Mouse (Mus musculus) cerebellum, adult 18-20 months (tissue): ENCODE results near the gene Dhx29.

Experiments used
- DNase-seq, 2 experiments: peaks; one replicate each; pipeline ENCODE4 v3.0.0; 2021

Gene Dhx29

DNA sequence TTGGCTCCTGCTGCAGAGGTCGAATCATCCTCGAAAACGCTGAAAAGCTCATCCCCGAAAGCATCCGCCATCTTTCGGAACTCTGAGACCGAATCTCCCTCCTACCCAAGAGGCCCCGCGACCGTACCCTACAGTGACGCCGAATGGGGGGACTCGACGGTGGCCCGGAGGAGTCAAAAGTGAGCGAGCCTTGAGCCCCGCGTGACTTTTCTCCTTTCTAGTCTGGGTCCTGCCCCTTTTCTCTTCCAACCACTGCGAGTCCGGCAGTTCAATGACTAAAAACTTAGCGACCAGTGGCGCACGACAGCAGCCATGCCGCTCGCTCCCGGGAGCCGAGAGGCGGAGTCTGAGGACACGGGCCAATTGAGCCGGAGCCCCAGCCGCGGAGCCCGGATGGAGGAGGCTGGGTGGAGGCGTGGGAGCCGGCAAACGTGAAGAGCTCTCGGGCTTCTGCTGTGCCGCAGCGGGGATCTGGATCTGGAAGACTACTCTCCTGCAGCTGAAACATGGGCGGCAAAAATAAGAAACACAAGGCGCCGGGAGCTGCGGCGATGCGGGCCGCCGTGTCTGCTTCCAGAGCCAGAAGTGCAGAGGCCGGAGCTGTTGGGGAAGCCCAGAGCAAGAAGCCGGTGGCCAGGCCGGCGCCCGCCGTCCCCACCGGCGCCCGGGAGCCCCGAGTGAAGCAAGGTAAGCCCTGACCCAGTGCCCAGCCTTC is at the start of gene Dhx29, which contains the start of gene Mtrex:
Gene Dhx29 (plus strand): TSS at position 168 of the 715 bp plus-strand sequence.
Gene Mtrex (minus strand): TSS at position 112 of the 715 bp plus-strand sequence.
- peak; percentile 98 to 99 for DNase-seq

DNA sequence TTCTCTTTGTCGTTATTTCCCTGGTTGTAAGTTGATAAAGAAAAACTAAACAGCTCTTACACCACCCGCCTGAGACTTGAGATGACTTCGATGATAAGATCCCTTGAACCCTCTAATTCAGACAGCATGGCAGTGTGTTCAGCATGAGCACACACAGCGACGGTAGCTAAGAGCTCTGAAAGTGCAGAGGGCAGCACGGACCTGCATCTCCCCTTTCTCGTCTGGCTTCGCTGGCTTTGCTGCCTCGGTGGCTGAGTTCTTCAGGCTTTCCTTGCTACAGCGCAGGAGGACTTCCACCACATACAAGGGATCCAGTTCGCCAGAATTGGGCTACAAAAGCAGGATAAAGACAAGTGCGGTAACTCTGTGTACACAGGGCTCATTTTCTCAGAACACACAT is 40.0 kb upstream of the Dhx29 start:
- no peak for DNase-seq

DNA sequence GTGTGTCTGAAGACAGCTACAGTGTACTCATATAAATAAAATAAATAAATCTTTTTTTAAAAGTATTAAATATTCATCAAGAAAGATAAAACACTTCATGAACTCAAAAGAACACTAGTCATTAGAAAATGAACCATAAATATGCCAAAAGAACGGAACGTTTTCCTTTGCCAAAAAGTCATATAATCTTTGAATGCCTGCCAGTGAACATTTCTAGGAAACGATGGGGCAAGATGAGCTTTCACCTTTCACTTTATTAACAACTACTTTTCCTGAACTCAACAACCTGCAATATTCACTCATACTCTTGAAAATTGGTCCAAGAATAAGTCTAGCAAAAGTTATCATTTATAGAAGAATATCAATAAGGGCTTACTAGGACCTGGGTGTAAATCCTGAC is 25.1 kb upstream of the Dhx29 start:
- DNase-seq = no peak

DNA sequence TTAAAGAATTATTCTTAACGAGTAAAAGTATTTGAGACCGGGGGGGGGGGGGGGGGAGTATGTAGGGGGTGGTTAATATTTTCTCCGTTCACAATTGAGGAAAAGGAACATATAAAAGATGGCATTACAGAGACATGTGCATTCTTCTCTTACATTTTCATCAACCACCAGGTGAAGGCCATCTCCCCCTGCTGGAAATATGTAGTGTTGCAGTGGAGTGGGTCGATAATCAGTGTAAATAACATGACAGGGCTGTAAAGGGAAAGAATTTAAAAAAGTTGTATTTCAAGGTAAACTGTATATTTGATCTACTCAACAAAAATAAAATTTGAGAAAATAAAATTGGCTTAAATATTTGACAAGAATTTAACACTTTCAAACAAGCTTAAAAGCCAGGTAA is 17.6 kb upstream of the Dhx29 start:
- peak; percentile 24 to 25 for DNase-seq

DNA sequence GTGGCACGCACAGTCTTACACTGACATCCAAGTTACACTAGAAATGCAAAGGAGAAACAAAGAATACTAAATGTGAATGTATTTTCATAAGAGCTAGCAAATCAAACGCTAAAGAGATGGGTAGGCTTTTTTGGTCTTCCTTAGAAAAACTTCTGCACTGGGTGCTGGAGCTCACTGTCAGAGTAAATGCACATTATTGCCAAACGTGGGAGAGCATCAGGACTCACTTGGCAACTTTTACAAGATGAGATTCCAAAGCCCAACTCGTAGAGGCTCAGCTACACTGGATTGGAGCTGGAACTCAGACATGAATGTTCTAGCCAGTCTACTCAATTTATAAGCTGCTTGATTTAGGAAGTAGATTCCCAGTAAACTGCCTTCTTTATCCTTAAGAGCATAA is 16.8 kb upstream of the Dhx29 start:
- no peak for DNase-seq

DNA sequence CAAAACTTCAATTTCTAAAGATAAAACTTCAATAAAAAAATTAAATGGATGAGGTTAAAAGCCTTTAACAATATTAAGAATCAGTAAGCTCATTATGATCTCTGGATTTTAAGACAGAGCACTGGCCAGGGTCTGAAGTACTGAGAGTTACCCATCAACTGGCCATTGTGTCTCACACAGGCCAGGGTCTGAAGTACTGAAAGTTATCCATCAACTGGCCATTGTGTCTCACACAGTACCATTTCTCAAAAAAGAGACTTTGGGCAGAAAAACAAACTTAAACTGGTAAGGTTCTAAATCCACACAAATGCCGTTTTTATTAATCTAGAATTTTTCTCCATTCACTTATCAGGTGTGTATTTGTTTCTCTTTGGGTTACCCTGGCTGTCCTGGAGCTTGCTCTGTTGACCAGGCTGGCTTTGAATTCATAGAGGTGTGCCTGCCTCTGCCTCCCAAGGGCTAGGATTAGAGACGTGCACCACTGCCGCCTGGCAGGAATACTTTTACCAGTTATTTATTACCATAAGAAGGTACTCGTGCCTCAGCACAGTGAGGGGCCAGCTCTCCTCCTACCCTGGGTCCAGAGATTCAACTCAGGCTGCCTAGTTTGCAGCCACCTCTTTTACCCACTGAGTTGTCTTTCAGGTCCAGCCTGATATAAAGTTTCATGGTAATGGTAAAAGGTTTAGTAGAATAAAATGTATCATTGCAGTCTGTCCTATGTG is 8.0 kb upstream of the Dhx29 start:
- DNase-seq = no peak

DNA sequence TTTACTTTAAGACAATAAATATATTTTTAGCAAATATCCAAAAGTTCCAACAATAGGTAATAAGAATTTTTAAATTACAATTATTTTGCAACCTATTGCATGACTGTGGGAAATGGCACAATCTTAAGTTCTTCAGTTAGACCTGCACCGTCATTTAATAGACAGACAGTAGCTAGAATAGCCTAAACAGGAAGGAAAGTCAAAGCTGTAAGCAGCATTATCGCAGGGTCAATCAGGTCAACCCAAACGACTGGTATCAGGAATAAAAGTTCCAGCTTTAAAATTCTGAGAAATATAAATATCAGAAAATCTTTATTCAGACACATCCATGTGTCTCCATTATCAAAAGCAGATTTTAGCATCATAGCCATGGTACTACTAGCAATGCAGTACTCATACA is 6.3 kb upstream of the Dhx29 start:
- DNase-seq = no peak

DNA sequence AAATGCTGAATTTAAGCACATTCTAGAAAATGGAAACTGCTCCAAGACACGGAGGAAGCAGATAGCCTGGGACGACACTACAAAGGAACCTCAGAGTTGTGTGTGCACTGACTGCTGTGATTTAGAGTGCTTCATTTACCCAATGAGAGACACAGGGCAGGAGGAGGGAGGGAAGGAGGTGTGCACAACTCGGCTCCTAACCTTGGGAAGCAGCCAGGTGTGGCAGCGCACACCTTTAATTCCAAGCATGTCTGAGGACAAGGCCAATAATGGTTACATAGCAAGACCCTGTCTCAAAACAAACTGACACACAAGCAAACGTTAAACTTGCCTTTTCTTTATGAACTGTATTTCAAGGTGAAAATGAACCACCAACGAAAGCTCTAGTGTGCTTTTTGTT is 2.0 kb upstream of the Dhx29 start:
- no peak for DNase-seq

DNA sequence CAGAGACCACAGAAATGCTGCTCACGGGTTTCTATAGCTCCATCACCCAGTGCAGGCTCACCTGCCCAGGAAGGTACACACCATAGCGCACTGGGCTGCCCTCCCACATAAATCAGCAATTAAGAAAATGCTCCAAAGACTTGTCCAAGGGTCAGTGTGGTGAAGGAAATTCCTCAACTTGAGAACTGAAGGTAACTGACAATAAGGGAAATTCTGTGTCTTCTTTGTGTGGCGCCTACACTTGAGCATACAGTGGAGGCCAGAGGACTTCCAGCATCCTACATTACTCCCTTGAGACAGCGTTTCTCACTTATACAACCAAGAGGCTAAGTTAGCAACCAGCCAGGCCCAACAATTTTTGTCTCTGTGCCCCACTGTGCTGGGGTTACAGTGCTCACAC is 1.3 kb upstream of the Dhx29 start:
- no peak for DNase-seq

DNA sequence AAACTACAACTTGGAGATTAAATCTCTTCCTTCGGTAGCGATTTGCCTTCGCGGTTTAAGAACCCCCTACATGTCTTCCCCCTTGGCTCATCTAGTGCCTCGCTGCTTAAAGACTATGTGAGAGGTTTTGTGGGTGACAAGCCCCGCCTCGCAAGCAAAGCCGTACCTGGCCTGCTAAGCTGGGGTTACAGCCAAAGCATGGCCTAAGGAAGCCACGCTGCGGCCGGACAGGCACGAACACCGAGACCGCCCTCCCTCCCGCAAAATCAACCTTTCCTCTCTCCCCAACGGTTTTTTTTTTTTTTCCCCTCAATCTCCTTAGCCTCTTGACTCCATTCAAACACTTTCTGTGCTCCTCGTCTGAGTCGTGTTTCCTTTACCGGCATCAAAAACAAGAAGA is 458 bp upstream of the Dhx29 start:
- peak; percentile 32 to 50 for DNase-seq

DNA sequence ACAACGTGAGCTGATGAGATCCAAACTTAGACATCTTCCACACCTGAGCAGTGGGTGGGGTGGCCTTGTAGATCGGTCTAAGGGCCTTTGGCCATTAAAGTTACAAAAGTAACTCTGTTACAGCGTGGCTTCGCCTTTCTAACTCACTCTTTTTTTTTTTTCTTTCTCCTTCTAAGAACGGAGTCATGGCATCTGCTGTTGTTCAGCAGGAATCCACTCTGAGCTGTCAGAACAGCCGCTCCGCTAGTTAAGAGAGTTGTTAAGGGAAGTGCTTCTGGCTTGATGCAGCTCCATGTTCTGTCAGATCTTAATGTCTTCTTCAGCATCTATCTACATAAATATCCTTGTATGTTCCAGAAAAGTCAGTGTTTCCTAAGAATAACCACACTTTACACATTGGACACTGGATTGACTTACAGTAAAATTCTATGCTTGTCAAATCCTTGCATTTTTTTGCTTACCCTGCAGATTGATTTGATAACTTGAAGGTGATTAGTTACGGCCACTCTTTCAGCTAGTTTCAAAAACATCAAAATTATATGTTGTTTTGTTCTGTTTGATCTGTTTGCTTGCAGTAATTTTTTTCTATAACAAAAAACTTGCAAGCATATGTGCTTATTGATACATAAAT is 899 bp downstream of the Dhx29 start:
- DNase-seq = no peak

DNA sequence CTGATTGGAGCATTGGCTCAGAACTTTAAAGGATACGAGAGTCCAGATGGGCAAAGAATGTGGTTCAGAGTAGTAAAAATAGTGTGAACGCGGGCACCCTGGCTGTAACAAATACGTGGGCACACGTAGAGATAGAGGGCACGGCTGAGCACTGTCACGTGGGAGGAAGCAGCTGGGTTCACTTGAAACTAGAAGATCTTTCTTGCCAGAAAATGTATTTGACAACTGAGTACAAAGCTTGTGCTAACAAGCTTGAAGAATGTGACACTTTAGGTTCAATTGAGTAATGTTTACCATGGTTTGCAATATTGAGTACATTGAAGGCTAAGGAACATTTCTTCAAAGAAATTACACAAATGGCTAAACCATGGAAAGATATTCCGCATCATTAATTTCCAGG is 10.9 kb downstream of the Dhx29 start:
- DNase-seq = no peak

DNA sequence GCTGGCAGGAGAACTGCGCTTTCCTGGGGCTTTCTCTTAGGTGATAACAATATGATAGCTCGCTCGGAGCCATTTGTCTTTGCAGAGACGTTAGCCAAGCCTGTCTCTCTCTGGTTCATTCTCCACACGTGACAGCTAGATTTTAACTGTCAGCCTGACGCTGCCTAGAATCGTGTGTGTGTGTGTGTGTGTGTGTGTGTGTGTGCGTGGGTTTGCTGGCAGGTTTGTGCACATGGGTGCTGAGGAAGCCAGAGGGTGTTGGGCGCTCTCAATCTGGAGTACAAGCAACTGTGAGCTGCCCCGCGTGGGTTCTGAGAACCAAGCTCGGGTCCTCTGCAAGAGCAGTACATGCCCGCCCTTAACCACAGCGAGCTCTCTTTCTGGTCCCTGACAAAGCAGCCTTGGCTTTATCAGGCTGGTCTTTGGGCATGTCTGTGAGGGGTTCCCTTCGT is 14.7 kb downstream of the Dhx29 start:
- no peak for DNase-seq

DNA sequence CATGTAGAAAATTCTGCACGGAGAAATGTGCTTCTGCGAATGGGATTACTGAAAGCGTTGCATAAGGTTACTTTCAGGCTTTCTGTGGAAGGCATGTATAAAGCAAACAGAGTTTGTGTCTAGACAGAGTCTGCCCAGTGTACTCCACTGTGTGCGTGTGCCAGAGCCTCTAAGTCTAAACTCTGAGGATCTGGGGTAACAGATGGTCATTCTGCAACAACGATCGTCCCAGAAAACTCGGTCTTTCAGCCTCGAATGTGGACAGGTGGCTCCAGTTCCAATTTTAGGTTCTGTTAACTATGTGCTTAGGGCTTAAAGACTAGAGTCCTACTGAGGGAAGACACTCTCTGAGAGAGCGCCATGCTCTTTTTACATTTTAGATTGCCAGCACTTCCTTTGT is 18.1 kb downstream of the Dhx29 start:
- DNase-seq = peak in 1 of 2 experiments; percentile 11

DNA sequence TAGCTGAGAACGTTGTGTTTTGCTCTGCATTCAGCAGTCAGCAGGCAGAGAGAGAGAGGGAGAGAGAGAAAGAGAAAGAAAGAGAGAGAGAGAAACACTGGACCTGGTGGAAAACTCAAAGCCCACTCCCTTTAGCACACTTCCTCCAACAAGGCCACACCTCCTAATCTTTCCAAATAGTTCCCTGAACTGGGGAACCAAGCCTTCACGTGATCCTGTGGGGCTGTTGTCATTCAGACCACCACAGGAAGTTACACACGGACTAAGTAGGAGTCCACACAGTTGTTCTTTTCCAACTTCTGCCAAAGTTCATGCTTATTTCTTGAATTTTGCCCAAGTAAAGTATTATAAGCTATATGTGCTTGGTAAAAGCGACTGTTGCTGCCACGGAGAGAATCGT is 18.6 kb downstream of the Dhx29 start:
- DNase-seq = no peak

DNA sequence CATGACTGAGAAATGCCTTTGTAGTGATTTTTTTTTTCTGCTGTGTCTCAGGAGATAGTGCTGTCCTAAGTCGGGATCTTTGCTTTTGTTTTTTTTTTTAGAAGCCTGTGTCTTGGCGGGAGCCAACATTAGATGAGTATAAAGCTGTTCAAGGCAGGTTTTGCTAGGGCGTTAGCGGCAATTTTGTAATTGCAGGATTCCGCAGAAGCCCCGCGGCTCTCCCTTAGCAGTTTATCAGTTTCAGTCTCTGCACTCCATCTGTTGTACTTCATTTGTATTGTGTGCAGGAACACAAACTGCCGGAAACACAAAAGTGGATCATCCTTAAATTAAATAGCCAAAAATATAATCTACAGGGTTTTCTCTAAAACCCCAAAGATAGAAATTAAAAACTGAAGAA is 26.8 kb downstream of the Dhx29 start:
- DNase-seq = no peak

DNA sequence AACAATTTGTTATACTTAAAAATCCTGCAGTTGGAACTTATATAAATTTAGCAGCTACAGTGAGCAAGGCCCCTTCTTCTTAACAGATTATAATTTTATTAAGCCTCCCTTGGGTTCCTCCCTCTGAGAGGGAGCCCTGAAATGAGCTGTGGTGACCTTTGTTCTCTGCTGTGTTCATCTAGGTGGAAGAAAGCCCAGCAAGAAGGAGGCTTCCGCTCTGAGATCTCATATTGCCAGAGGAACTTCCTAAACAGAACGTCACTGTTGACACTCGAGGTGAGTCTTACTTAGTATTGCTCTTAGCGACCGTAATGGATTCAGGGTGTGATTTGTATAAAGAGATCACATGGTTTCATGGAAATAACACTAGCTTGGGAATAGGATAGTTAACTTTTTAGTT is 35.8 kb downstream of the Dhx29 start:
- DNase-seq = no peak

DNA sequence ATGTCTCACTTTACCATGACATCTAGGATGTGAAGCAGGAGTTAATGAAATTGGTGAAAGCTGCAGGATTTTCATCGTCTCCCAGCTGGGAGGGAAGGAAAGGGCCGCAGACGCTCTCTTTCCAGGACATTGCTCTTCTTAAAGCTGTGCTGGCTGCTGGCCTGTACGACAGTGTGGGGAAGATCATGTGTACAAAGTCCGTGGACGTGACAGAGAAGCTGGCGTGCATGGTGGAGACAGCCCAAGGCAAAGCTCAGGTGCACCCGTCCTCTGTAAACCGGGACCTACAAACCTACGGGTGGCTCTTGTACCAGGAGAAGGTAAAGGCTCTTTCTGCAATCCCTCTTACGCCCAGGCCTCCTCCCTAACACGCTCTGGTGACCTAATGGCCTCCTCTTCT is 37.2 kb downstream of the Dhx29 start:
- no peak for DNase-seq

DNA sequence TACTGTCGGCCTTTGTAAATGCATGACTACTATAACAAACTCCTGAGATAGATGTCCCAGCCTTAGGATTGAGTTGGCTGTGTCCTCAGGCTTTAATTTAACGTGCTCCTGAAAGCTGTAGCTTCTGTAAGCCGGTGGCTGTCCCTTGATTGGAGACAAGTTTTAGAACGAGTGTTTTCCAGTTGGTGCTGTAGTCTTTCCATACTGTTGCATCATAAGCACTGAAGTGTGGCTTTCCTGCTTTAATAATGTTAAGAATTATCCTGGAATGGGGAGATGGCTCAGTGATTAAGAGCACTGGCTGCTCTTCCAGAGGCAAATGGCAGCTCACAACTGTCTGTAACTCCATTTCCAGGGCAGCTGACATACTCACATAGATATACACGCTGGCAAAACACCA is 40.0 kb downstream of the Dhx29 start:
- no peak for DNase-seq

DNA sequence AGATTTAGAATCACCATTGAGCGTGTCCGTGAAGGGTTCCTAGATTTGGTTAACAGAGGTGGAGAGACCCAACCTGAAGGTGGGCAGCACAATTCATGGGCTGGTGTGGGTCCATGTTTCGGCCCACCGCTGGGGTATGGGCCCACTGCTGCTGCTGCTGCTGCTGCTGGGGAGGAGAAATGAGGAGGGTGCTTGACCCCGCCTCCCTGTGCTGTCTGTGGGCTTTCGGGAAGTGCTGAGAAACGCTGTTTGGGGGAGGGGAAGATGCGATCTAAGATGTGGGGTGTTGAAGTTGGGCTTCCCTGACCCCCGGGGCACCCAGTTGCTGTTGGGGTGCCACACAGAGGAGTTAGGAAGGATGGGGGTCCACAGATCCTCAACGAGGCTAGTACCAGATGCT is 49.5 kb downstream of the Dhx29 start:
- no peak for DNase-seq

DNA sequence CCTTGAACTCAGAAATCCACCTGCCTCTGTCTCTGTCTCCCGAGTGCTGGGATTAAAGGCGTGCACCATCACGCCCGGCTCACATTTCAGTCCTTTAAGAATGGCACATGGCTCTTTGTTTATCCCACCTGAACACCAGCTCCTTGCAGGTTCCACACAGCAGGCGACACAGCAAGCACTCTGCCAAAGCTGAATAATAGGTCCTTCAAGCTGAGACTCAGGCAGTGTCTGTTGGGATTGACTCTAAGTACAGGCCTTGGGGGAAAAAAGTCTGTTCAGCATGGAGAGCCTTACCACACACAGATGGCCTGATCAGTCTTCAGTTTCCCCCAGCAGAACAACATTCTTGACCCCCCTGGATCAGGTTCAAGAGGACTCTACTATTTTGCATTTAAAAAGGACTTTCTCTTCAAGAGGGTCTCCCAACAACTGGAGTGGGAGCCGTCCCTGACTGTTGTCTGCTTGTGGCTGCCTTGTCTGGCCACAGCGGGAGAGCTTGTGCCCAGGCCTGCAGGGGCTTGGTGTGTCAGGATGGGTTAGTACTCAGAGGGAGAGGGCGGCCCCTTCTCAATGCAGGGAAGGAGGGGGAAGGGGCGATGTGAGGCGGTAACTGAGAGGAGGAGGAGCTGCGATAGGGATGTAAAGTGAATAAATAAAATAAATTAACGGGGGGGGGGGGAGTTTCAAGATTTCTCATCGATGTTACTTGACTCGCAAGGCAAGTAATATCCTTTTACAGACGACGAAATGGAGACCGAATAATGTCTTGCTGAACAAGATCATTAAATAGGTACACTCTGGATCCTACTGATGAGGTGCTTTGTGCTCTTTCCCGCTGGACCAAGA is 58.6 kb downstream of the Dhx29 start:
- no peak for DNase-seq

DNA sequence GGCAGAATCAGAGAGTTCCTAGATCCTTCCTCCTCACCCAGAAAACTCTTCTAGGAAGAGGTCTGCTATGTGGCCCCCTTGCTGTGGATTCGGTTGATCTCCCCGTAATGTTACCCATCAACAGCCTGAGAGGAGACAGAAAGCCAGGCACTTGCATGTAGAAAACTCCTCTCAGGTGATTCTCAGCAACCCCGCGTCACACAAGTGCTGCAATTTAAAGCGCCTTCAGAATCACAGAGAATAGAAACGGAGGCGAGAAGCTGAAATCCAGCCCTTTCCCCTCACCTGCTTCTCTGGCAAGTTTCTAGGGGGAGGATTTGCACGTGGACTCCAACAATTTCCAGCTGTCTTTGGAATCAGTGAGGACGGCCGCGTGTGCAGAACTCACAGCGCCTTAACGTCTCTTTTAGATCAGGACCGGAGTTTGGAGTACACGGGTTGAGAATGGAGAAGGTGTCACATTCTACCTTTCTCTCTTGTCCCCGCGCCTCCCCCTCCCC is 59.2 kb downstream of the Dhx29 start:
- DNase-seq = no peak

DNA sequence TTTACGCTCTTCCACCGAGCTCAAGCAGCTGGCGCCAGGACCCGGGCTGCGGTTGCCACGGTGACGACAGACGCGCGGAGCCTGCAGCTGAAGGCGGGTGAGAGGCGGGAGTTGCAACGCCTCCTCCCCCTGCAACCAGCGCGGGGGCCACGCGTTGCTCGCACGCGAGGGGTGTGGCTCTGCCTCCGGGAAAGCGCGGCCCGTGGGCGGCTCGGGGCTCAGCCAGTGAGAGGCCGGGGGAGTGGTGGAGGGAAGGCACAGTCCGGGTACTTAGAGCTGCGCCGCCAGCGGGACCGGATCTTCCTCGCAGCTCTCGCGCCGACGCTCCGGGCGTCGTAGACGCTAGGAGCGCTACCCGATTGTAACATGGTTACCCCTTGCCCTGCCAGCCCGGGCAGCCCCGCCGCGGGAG is 60.3 kb downstream of the Dhx29 start, which contains the start of gene Ccno:
Gene Ccno (plus strand): TSS at position 271 of the 412 bp plus-strand sequence.
- peak; percentile 68 to 69 for DNase-seq
